Mouse (Mus musculus) limb, embryonic 14.5 days (tissue): ENCODE data around the gene Cd69. TPM values are rescaled to one million over a fixed set of nuclear protein-coding genes. Genes with fewer than 3 reads are reported as not detected.

Source experiments
- ATAC-seq: fragments of 200-750 bp; cut with Nextera tagmentation; 2 replicates; pipeline ENCODE4 v1.8.0; 2017; ENCODE audit warnings: low read depth, moderate number of reproducible peaks, moderate TSS enrichment; ENCODE audit not compliant: low FRiP score
- DNase-seq: peaks from one replicate; pipeline ENCODE4 v3.0.0-alpha.2; 2015; ENCODE audit warnings: low spot score
- H3K27ac ChIP-seq: fragments of 300-500 bp; sonication (generic); replicated peaks from 2 replicates; pipeline ENCODE4 v1.5.1; 2014; ENCODE audit warnings: low read depth, mild to moderate bottlenecking, low read length, moderate library complexity, mixed read lengths
- H3K27me3 ChIP-seq: fragments of 300-500 bp; sonication (generic); 2 replicates; pipeline ENCODE4 v1.6.1; 2014; ENCODE audit warnings: low read length, mixed read lengths; ENCODE audit not compliant: control insufficient read depth, insufficient read depth
- H3K36me3 ChIP-seq: fragments of 300-500 bp; sonication (generic); 2 replicates; pipeline ENCODE4 v1.6.1; 2014; ENCODE audit warnings: mild to moderate bottlenecking, low read length, moderate library complexity, mixed read lengths; ENCODE audit not compliant: control insufficient read depth, insufficient read depth
- H3K4me1 ChIP-seq: fragments of 300-500 bp; sonication (generic); 2 replicates; pipeline ENCODE4 v1.6.1; 2014; ENCODE audit warnings: antibody characterized with exemption, low read length, mixed read lengths; ENCODE audit not compliant: control insufficient read depth, insufficient read depth
- H3K4me2 ChIP-seq: fragments of 300-500 bp; sonication (generic); replicated peaks from 2 replicates; pipeline ENCODE4 v1.6.1; 2014; ENCODE audit warnings: low read depth, mild to moderate bottlenecking, low read length, moderate library complexity; ENCODE audit not compliant: severe bottlenecking
- H3K4me3 ChIP-seq: fragments of 300-500 bp; sonication (generic); replicated peaks from 2 replicates; pipeline ENCODE4 v1.5.1; 2014; ENCODE audit warnings: low read length
- H3K9ac ChIP-seq: fragments of 300-500 bp; sonication (generic); 2 replicates; pipeline ENCODE4 v1.6.1; 2014; ENCODE audit warnings: mild to moderate bottlenecking, low read depth, low read length, moderate library complexity; ENCODE audit not compliant: severe bottlenecking
- H3K9me3 ChIP-seq: fragments of 300-500 bp; sonication (generic); 2 replicates; pipeline ENCODE4 v1.6.1; 2016; ENCODE audit warnings: low read length; ENCODE audit not compliant: control insufficient read depth
- POLR2A ChIP-seq: fragments of 200-500 bp; IDR thresholded peaks from 2 replicates; pipeline ENCODE4 v1.8.0; 2012; ENCODE audit warnings: inconsistent platforms, mild to moderate bottlenecking, moderate library complexity, borderline replicate concordance; ENCODE audit not compliant: insufficient read depth, insufficient read length; ENCODE audit errors: extremely low read depth
- WGBS: fragments of 180-500 bp; shearing (Covaris S2); extraction: QIAGEN DNeasy Blood & Tissue Kit; methylation state at CpG from one replicate; pipeline ENCODE4 v1.1.7; 2014; 5-methylcytosine and 5-hydroxymethylcytosine counted together
- polyA plus RNA-seq, 2 experiments: library from polyadenylated mRNA; depleted of rRNA in 1 of 2; stranded (reverse) in 1 of 2; unstranded in 1 of 2; fragments of >200 nt; fragmentation: Nextera tagmentation in 1 of 2; extraction: Ambion mirVana in 1 of 2; gene quantifications; 2 replicates each; pipeline versions ENCODE4 v1.2.1 to v1.2.3; 2012 to 2014

Gene Cd69
- polyA plus RNA-seq, 2 experiments: 0.13 to 0.39 TPM

DNA sequence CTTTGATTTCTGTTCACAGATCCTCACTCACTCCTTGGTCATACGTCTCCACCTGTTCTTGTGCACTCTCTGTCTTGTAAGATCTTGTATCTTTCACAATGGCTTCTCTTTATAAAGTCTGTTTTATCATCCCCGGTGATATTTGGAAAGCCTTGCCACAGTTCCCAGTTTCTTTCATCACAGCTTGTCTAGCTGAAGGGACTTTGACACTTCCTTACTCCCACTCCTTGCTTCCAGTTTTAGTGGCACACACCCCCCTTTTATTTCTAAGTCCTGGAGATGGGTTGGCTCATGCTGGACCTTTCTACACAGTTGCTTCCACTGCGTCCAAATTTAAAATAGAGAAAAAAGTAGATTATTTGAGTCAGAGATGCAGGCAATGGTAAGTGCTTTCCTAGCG, 20.9 kb downstream of the Cd69 start:
- no peak for ATAC-seq
- Histone ChIP-seq H3K9me3 (no peaks in the 10 kb centered on the region), H3K4me3 (no peak overlapping the region), H3K27me3 (no peaks in the 10 kb centered on the region), H3K27ac (no peak overlapping the region), H3K4me2 (no peak overlapping the region), H3K4me1 (no peaks in the 10 kb centered on the region), H3K36me3 (no peaks in the 10 kb centered on the region), H3K9ac (no peak overlapping the region)
- no peak for TF ChIP-seq POLR2A
- 75% methylated on average over 4 of the region's 4 CpGs for WGBS
- no peak for DNase-seq

DNA sequence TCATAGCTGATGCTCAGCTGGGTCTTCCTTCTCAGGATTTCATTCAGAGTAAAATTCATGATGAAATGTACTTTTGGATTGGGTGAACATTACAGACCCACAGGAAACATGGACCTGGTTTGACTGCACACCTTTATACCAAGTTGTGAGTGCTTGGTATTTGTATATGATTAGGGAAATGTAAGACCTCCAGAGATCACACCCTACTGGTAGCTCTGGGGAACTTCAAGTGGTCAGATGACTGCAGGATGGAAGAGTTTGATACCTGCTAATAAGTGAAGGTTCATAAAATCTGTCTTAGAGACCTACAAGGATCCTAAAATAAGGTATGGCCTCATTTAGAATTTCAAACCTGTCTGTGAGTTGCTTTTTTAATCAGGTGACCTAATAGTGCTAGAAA, 27.0 kb downstream of the Cd69 start:
- no peak overlapping the region for H3K4me3 ChIP-seq
- ATAC-seq (no peak), DNase-seq (no peak)
- no peaks in the 10 kb centered on the region for H3K27me3 ChIP-seq
- no peak overlapping the region for H3K27ac ChIP-seq
- H3K9me3 ChIP-seq: no peaks in the 10 kb centered on the region
- H3K36me3 ChIP-seq: no peaks in the 10 kb centered on the region
- no peak overlapping the region for H3K4me2 ChIP-seq
- H3K9ac ChIP-seq: no peak overlapping the region
- TF ChIP-seq POLR2A: no peak
- H3K4me1 ChIP-seq: no peaks in the 10 kb centered on the region

DNA sequence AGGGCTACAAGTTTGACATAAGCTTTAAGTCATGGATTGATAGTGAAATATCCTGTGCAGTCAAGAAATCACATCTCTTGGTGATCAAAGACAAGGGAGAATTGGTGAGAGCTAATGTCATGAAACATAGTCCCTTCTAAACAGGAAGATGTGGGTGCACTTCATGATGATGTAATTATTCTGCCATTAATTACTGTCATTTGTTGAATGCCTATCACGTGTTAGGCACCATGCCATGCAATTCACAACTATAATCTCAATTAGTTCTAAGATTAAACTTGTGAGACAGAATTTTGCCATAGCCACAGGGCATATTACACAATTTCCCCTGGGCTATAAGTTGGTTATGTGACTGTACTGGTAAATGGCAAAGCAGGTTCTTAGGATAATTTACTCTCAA, 28.2 kb downstream of the Cd69 start:
- H3K4me3 ChIP-seq: no peak overlapping the region
- no peak overlapping the region for H3K4me2 ChIP-seq
- H3K27ac ChIP-seq: no peak overlapping the region
- DNase-seq (no peak), ATAC-seq (no peak)
- no peak for TF ChIP-seq POLR2A
- no peaks in the 10 kb centered on the region for H3K27me3 ChIP-seq
- H3K9ac ChIP-seq: no peak overlapping the region
- 64% methylated on average over 1 of the region's 1 CpGs for whole genome bisulfite sequencing
- no peaks in the 10 kb centered on the region for H3K36me3 ChIP-seq
- H3K9me3 ChIP-seq: no peaks in the 10 kb centered on the region
- H3K4me1 ChIP-seq: no peaks in the 10 kb centered on the region

GRCm38 (mm10) chr6:129245793-129246192, 29.4 kb downstream of the Cd69 start:
- no peak overlapping the region for H3K27ac ChIP-seq
- no peaks in the 10 kb centered on the region for H3K36me3 ChIP-seq

GRCm38 (mm10) chr6:129241907-129242306, 33.3 kb downstream of the Cd69 start:
- WGBS: 61% methylated on average over 6 of the region's 6 CpGs
- no peaks in the 10 kb centered on the region for H3K4me1 ChIP-seq
- no peak overlapping the region for H3K27ac ChIP-seq
- ATAC-seq: no peak
- no peaks in the 10 kb centered on the region for H3K27me3 ChIP-seq
- no peak overlapping the region for H3K4me2 ChIP-seq
- no peak for TF ChIP-seq POLR2A
- H3K9me3 ChIP-seq: no peaks in the 10 kb centered on the region
- no peak overlapping the region for H3K9ac ChIP-seq
- peak; percentile 40 for DNase-seq
- no peak overlapping the region for H3K4me3 ChIP-seq
- no peaks in the 10 kb centered on the region for H3K36me3 ChIP-seq

More at GRCm38 (mm10) chr6:129245793-129246192, 29.4 kb downstream of the Cd69 start:
- ATAC-seq: no peak
- H3K4me2 ChIP-seq: no peak overlapping the region
- DNase-seq: no peak
- no peak overlapping the region for H3K9ac ChIP-seq
- H3K4me1 ChIP-seq: no peaks in the 10 kb centered on the region
- no peaks in the 10 kb centered on the region for H3K9me3 ChIP-seq
- no peaks in the 10 kb centered on the region for H3K27me3 ChIP-seq
- no peak overlapping the region for H3K4me3 ChIP-seq
- TF ChIP-seq POLR2A: no peak

GRCm38 (mm10) chr6:129241471-129241870, 33.8 kb downstream of the Cd69 start:
- no peak for TF ChIP-seq POLR2A
- Histone ChIP-seq H3K27ac (no peak overlapping the region), H3K4me3 (no peak overlapping the region), H3K4me1 (no peaks in the 10 kb centered on the region), H3K9ac (no peak overlapping the region), H3K27me3 (no peaks in the 10 kb centered on the region), H3K4me2 (no peak overlapping the region), H3K9me3 (no peaks in the 10 kb centered on the region), H3K36me3 (no peaks in the 10 kb centered on the region)
- ATAC-seq (no peak), DNase-seq (no peak)
- WGBS: 61% methylated on average over 5 of the region's 5 CpGs
